In genomic region chr5:37238654-37239053, GRCm38 (mm10) we compare ENCODE assay signal across 20 mouse cellular contexts. TPM values are rescaled to one million over a fixed set of nuclear protein-coding genes. Genes with fewer than 3 reads are reported as not detected.
A peak's percentile ranks its signal among the peaks of the same experiment; 100 is the strongest.
DNase-seq lines count a peak whose midpoint lies in the region; ATAC-seq lines count a peak whose summit lies in the region.
"Had no signal": no experiment of that assay in that cellular context is flagged by ENCODE, and none has a peak within 500 bp of the region (broad histone marks: within the 10 kb centered on the region; RNA-seq: fewer than 3 reads in every experiment).

No protein-coding gene starts in this region.

- DNase-seq in frontal cortex, postnatal 14 days (ENCODE audit: low spot score in 2 of 2): no peak
- DNase-seq in layer of hippocampus, adult 9-11 months: peak; percentile 59
- no peak for DNase-seq in layer of hippocampus, adult 8-10 months (ENCODE audit: low spot score in 2 of 2)
- DNase-seq in brain, adult 2 months (ENCODE audit: low read depth, low spot score): peak; percentile 83
- DNase-seq: adrenal gland, adult 8-10 months; adrenal gland, postnatal 14 days; adrenal gland, postnatal 36 days; B cell, adult 2 months; cerebellum, adult 11 months; cerebellum, adult 18-20 months; cerebellum, adult 8-10 months; cerebellum, adult 9-11 months; forebrain, postnatal 0 days had no signal

- ATAC-seq in frontal cortex, adult (ENCODE audit: low TSS enrichment): peak; percentile 31; the same call in 1 of the 2 replicates
- ATAC-seq: activated CD4-positive, CD25-positive, alpha-beta regulatory T cell, adult 4 months; CD4-positive, CD25-positive, alpha-beta regulatory T cell, adult 4 months; forebrain, embryonic 13.5 days; forebrain, embryonic 15.5 days; forebrain, postnatal 0 days; Patski had no signal

RNA-seq across cellular contexts. Expression of gene Crmp1, which starts 3.1 kb away (rescaled TPM):
- 100 to 1,000 TPM; 202 to 212 (median 207) TPM for total RNA-seq in layer of hippocampus, adult 8-10 months (2022)
- total RNA-seq: G1E had no signal

Comparison
In these comparisons a context has a peak if more than half of its experiments do, and no peak if none do; other contexts are left out.
1. DNase-seq: peak in layer of hippocampus, adult 9-11 months (single experiment) and brain, adult 2 months (single experiment); none in frontal cortex, postnatal 14 days (0 of 2) and layer of hippocampus, adult 8-10 months (0 of 2).